Mouse (Mus musculus) large intestine, adult 2 months (tissue): ENCODE measurements around the gene Eng. TPM values are rescaled to one million over a fixed set of nuclear protein-coding genes. Genes with fewer than 3 reads are reported as not detected.

Experiments
- DNase-seq: peaks from one replicate; pipeline ENCODE4 v3.0.0-alpha.2; 2012; ENCODE audit warnings: low read depth, low spot score
- WGBS: fragments of 180-500 bp; shearing (Covaris S2); methylation state at CpG from one replicate; pipeline ENCODE4 v1.1.7; 2018; 5-methylcytosine and 5-hydroxymethylcytosine counted together
- polyA plus RNA-seq: library from polyadenylated mRNA; depleted of rRNA; stranded (reverse); fragments of >200 nt; gene quantifications from 2 replicates; pipeline ENCODE4 v1.2.3, GENCODE M21; 2012

Eng gene
- polyA plus RNA-seq, 1 experiment = 34.5 TPM

DNA sequence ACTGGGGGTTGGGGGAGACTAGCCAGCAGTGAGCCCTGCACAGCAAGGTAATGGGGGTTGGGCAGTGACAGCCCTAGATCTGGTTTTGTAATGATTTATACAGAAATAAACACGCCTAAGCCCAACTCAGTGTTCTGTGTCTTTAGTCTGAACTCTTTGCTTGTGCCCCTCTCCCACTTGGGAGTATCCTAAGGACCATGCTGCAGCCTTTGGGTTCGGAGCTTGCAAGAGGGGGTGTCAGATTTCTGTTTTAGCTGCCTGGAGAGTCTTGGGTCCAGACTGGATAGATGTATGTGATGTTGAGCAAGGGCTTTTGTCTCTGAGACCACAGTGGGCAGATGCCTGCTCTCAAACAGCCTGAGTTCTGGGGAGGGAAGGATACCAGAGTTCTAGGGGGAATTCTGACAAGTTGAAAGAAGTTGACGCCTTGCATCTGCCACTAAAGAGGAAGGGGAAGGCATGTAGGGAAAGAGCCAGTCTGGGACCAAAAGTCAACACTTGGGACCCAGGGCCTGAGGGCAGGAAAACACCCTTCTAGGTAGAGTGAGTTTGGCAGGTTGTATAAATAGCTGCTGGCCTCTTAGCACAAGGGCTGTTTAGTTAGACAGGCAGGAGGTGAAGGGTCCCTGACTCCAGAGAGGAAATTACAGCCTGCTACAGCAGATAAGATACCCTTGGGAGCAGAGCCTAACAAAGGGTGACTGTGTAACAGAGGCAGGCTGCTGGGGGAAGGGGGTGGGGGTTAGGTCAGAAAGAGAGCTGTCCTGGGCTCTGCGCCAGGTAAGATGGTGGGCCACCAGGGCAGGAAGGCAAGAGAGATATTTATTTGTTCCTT is 25.5 kb upstream of the Eng start:
- WGBS = 56% methylated on average over 4 of the region's 4 CpGs

DNA sequence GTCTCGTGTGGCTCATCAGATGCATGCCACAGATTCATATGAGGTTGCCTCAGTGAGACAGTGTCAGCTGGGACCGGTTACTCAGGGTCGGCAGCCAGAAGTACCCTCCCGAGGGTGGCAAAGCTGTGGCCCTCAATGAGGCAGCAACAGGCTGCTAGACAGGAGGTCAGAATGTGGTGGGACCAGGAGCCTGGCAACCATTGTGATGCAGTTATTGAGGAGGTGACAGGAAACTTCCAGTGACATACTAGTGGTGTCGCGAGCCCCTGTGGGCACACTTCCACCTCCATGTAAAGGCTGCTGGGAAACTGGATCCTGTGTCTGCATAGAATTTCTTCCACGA is 24.9 kb upstream of the Eng start, which contains the start of gene Ak1:
Gene Ak1, plus strand, starts transcription at position 242 of the 343 bp plus-strand sequence.
- 38% methylated on average over 7 of the region's 7 CpGs for WGBS
- DNase-seq = no peak

More for the DNA sequence above, 25.5 kb upstream of the Eng start:
- DNase-seq = no peak

DNA sequence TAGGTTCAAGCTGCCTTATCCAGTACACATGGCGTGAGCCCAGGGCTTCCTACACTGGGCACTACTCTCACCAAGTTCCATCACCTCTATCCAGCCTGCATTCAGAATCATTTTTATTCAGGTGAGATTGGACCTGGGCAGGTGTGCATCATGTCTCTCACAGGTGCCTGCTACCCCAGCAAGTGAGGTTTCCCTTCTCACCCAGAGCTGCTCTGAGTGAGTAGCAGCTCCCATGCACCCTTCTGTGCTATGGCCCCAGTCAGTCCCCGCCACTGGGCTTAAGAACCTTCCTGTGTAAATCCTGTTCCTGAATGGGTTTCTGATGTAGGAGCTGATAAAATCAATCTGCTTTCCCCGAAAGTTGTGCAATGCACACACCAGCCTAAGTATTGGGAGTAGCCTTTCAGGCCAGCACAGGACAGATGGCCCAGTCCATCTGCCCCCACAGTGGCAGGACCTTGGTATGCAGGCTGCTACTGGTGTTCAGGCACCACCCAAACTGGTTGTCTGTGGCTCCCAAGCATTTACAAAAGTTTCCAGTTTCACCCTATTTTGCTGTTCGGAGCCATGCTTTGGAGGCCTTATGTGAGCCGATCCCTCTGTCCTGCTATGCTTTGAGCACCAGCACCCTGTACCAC is 22.2 kb upstream of the Eng start:
- WGBS = 81% methylated on average over 5 of the region's 5 CpGs
- no peak for DNase-seq

DNA sequence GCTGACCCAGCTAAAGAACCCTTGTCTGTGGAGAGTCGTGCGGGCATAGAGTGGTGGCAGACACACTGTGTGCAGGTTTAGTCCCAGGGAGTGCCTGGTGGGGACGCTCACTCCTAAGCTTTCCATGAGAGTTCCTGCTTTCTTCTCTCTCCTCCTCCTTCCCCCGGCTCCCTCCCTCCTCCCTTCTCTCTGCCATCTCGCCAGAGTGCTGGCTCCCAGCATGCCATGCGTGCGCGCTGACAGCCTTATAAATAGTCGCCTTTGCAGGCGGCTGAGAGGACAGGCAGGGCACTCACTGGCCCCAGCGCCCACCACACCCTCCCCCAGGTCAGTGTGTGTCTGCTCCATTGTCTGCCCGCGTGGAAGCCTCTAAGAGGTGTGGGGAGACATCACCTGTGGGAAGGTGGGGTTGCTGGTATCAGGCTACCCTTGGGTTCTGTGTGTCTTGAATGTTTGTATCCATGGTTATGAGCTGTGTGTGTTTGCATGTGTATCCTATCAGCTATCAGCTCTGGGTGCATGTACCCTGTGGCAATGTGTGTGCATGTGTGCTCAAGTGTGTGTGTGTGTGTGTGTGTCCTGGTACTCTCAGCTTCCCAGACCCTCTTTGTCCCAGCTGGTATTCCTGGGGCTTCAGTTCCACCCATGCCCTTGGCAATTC is 21.1 kb upstream of the Eng start:
- DNase-seq = no peak
- WGBS = 6% methylated on average over 13 of the region's 13 CpGs

DNA sequence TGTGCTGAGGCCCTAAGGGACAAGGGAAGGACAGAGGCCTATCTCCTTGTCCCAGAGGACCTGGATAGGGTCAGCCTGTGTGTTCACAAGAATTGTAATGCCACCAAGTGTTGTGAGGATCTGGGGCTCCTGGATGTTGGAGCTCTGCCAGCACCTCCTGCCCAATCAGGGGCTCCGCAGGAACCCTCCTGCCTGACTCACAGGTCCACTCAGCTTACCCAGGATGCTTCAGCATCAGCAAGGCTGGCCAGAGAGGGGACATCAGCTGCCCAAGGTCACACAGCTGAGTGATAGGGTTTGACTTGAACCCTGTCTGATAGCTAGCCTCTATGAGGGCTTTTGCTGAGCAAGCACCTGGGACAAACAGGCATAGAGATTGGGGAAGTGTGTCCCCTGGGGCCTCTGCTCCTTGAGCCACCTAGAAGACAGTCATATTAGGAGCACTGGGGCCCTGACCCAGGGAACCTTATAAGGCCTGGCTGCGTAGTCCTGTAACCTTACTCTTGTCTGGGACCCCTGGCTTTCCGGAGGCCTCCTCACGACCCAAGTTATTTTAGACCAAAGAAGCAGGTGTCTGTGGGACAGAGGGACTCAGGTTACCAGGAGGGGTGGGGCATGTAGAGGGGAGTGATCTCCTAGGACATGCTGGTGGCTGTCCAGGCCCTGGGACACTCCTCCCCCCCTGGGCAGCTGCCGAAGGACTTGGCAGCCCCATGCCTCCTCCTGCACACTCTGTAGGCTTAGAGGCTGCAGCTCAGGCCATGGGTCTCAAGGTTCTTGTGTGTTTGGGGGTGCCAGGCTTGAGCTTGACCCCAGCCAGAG is 20.3 kb upstream of the Eng start:
- DNase-seq = no peak
- 60% methylated on average over 5 of the region's 5 CpGs for WGBS

DNA sequence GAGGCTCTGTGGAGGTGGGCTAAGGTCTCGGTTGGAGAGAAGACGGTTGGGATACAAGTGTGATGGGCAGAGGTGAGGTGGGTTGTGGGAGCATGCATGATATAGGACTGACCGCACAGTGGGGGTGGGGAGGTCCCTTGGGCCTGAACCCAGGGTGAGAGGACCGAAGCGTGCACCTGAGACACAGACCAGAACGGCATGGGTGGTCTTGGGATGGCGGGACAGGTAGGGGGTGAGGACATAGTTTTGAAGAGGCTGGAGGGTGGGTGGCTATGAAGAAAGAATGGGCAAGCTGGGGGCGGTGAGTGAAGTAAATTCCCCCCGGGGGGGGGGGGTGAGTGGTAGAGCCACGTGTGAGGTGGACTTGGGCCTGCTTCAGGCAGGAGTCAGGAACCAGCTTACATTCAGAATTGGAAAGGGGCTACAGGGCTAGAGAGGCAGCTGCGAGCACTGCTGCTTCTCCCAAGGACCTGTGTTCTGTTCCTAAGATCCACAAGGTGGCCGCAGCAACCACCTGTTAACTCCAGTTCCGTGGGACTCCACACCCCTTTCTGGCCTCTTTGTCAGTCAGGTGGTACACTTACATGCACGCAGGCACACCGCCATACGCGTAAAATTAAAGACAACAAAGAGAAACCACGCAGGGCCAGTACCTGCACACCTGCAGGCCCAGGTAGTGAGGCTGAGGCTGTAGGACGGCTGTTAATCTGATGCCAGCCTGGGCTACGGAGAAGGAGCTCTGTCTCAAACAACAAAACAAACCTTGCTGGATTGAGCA is 18.9 kb upstream of the Eng start:
- DNase-seq = no peak
- WGBS = 60% methylated on average over 20 of the region's 20 CpGs

DNA sequence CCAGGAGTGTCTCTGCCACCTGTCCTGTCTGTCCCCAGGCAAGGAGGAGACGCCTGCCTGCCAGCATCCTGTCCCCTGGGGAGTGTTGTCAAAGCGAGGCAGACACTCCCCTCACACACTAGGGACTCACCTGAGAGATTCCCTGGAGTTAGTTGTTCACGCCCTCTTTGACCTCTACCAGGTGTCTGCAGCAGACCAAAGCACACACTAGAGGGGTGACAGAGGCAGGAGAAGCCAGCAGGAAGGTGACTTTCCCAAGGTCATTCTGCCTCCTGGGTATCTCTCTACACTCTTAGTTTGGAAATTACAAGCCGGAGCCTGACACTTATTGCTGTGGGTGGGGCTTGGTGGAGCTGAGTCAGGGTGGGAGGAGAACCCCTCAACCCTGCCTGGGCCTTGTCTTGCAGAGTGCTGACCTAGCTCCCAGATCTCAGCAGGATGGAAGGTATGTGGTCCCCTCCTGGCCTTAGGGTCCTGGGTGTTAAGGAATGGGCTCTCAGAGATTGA is 18.3 kb upstream of the Eng start:
- 32% methylated on average over 4 of the region's 4 CpGs for WGBS
- no peak for DNase-seq

DNA sequence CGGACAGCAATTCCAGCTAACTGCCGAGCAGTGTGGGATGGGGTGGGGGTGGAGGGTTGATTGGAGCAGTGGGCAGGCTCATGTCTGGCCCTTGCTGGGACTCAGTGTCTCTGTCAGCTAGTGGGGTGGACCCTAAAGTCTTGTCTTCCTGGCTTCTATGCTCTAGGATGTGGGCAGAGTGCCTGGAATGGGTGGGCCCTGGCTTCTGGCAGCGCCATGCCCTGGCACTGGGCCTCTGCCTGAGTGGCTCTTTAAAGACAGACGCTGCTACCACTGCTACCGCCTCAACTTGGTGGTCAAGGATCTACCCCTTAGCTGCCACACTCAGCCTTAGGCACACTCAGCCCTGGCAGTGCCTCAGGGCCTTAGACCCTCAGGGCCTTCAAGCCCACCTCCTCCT is 17.7 kb upstream of the Eng start:
- WGBS = 26% methylated on average over 5 of the region's 5 CpGs
- no peak for DNase-seq

DNA sequence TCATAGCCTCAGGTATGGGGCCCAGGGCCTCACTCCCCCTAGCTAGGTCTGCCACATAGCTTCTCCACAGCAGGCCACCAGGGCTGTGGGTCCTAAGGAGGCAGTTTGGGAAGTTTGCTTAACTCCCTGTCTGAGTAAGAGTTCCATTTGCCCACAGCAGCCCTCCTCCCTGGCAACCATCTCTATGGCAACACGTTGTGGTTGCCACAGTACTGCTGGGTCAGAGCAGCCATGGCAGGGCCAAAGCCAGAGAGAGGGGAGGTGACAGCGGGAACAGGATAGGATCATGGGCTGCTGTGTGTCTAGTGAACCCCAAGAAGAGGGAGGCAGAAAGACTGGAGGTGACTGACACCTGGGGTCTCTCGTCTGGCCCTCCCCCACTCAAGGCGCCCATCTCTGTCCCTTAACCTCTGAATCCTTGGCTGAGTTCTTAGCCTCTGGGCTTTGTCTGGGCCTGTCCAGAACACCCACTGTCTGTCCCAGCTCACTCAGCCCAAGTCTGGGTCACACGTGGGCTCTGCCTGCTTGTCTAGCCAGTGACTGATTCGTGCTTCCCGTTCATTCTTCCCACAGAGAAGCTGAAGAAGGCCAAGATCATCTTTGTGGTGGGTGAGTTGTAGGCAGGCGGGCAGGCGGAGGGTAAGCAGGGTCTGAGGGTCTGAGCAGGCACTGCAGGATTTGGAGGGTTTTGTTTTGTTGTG is 17.0 kb upstream of the Eng start:
- no peak for DNase-seq
- WGBS = 71% methylated on average over 9 of the region's 9 CpGs

DNA sequence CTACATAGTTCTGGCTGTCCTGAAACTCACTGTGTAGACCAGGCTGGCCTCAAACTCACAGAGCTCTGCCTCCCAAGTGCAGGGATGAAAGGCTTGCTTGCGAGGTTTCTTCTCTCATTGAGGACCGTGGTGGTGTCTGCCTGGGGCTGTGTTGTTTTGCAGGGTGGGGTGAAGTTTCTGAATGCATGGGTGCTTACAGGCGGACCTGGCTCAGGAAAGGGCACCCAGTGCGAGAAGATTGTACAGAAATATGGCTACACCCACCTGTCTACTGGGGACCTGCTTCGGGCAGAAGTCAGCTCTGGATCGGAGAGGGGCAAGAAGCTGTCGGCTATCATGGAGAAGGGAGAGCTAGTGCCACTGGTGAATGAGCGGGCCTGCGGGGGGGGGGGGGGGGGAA is 16.4 kb upstream of the Eng start:
- no peak for DNase-seq
- WGBS = 87% methylated on average over 9 of the region's 9 CpGs

DNA sequence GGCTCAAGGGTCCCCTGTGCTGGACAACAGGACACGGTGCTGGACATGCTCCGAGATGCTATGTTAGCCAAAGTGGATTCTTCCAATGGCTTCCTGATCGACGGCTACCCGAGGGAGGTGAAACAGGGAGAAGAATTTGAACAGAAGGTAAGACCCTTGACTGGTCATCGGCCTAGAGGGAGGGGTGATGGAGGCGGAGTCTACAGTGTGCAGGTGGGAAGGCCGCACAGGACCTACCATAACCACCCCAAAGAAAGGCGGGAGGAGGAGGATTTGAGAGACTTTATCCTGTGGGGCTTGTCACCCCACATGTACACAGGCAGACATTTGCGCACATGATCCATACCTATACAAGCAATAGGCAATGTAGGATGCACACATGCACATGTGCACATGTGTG is 15.3 kb upstream of the Eng start:
- DNase-seq = no peak
- WGBS = 89% methylated on average over 10 of the region's 10 CpGs

DNA sequence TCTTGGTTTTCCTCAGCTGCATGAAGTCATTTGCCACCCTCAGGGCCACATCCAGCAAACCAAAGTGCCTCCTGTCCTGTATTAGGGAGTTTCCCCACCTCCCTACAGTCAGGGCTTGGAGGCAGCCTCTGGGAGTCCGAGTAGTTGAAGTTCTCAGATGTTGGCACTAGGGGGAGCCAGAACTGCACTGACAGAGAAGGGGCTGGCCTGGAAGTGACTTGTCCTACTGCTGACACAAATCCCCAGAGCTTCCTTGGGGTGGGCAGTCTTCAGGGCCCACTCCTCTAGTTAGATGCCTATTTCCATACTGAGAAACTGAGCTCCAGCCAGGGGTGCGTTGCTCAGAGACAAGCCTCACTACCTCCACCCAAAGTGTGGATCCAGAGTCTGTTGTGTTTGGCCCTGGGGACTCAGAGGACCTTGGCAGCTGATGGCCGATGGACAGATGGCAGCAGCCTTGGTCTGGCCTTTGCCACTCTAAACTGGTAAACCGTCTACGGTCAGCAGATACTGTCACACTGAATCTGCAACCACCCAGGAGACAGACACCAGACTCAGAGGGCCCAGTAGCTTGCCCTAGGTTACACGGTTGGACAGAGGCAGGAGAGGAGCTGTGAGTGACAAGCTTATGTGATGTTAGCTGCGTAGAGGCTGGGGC is 14.5 kb upstream of the Eng start:
- WGBS = 41% methylated on average over 7 of the region's 7 CpGs
- DNase-seq = peak; percentile 54

DNA sequence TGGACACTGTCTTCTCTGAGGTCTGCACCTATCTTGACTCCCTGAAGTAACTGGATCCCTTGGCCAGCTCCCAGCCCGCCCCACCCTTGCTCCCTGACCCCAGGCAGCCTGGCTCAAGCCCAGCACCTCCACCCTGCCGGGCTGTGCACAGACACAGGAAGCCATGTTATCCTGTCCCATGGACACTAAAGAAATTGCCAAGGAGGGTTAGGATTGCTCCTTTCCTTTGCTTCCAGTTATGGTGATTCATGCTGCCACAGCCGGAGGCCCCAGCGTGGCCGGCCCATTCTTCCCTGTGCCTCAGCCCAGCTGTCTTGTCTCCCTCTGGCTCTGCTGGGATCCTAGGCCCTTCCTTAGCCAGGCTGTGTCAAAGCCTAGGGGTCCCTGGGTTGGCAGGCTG is 12.7 kb upstream of the Eng start:
- WGBS = 53% methylated on average over 5 of the region's 5 CpGs
- DNase-seq = no peak

DNA sequence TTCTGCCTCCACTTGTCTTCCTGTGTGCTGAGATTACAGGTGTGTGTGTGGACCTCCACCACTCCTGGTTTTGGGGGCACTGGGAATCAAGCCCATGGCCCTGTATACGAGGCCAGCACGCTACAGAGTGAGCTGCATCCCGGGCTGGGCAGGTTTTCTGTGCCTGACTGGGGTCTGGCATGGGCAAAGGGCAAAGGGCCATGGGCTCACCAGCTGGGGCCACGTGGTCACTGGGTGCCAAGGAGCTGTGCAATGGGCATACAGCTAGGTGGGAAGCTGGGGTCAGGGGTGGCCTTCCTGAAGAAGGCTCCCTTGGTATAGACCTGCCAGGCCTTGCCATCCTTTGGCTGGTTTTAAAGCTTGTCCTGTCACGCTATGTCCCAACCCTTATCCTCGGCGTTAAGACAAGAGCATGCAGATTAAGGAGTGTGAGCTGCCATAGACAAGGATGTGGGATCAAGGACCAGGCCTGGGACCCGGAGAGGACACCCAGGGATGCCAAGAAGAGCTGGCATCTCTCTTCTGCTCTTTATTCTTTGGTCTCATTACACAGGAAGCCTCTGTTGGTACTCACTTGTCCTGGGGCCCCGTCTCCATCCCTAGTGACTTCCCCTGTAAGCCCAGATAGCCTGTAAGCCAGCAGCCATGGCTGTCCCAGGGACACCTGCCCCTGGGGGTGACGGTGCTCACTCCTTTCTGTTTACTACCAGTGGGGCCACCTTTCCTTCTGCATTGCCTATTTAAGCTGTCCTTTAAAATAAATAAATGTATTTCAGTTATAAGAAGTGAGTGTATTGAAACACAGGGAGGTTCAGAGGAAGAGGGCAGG is 11.9 kb upstream of the Eng start:
- DNase-seq = no peak
- WGBS = 88% methylated on average over 10 of the region's 10 CpGs

DNA sequence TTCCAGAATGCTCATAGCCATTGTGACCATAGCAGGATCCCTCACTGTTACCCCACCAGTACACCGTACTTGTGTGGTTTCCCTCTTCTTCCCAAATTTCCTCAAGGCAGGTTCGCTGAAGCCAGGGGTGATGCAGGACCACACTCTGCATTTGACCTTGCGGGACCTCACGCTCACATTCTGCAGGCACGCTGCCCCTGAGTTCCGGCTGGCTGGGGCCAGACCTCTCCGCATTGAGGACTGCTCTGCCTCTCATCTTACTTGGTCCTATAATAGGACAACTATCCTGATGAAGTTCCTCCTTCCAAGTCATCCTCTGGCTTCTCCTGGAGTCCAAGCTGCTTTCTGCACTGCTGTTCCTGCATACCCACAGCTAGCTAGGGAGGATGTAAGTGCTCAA is 9.8 kb upstream of the Eng start:
- DNase-seq = no peak
- 90% methylated on average over 7 of the region's 7 CpGs for WGBS

DNA sequence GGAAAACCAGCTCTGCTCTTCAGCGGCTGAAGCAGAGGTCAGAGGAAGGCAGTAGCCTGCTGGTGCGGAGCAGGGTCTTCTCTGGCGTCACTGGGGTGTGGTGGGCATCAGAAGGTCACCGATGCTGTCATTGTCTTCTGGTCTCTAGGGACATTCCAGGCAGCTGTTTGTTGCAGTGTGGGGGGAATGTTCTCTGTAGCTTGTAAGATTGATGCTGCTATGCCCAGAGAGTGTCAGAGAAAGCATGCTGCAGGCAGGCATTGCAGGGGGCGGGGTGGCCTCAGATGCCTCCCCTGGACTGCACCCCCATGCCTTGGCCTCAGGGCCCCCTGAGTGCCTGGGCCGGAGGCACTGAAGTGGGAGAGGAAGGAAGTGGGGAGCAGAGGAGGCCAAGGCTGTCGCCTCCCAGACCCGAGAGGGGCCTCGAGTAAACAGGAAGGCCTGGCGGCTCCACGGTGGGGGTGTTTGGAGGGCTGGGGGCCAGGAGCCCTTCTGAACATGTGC is 8.6 kb upstream of the Eng start:
- WGBS = 46% methylated on average over 11 of the region's 11 CpGs
- DNase-seq = no peak

DNA sequence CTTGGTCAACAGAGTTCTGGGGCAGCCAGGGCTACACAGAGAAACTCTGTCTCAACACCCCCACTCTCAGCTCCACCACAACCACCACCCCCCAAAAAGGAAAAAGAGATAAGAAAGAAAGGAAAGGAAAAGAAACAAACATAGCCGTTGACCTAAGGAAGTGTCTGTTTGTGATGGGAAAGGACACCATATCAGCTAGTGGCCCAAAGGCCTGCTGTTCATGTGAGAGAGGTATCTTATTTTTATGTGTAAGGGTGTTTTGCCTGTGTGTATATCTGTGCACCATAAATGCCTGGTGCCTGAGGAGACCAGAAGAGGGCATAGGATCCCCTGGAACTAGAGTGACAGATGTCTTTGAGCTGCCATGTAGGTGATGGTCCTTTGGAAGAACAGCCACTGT is 6.8 kb upstream of the Eng start:
- no peak for DNase-seq
- WGBS = 58% methylated on average over 1 of the region's 1 CpGs
